ENCODE assay signal across 9 mouse cellular contexts in the genomic region with DNA sequence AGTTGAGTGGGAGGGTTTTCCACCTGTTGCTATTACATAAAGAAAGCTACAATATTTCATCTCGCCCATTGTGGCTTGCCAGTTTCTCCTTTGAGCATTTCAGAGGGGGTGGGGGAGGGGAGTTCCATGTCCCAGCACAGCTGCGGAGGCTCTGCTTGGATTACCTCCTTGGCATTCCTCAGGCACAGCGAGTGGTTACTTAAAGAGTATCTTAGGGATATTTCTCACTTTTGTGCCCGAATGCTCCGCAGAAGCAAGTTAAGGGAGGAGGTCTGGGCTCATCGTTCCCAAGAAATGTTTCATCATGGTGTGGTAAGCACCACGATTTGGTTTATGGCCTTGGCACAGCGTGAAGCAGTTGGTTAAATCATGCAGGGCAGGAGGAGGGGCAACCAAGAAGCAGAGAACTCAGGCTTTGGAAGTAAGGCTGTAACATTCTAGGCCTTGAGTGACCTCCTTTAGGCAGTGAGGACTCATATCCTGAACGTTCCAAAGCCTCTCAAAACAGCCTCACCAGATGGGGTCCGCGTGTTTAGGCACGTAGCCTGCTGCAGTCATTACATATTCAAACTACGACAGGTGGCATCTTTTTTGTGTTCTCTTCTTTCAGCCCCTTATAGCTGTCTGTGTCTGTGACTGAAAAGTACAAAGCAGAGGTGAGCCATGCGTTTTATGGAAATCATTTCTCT. TPM values are rescaled to one million over a fixed set of nuclear protein-coding genes. Genes with fewer than 3 reads are reported as not detected.
DNase-seq lines count a peak whose midpoint lies in the region; ATAC-seq lines count a peak whose summit lies in the region.
"Had no signal": no experiment of that assay in that cellular context is flagged by ENCODE, and none has a peak within 500 bp of the region (broad histone marks: within the 10 kb centered on the region; RNA-seq: fewer than 3 reads in every experiment).

No protein-coding gene starts in this region.

- no peak overlapping the region for H3K4me3 ChIP-seq in forebrain, embryonic 10.5 days
- H3K4me3 ChIP-seq in forebrain, embryonic 16.5 days (replicated peaks; ENCODE audit: low read length): no peak overlapping the region
- H3K4me3 ChIP-seq in kidney, embryonic 14.5 days (ENCODE audit: low read length): no peak overlapping the region
- H3K4me3 ChIP-seq in stomach, embryonic 15.5 days (replicated peaks): no peak overlapping the region

- no peak overlapping the region for H3K4me2 ChIP-seq in forebrain, embryonic 16.5 days (ENCODE audit: low read length)
- no peak overlapping the region; the same call in 1 of the 2 replicates for H3K4me2 ChIP-seq in kidney, embryonic 14.5 days (replicated peaks; ENCODE audit: low read depth, low read length)
- H3K4me2 ChIP-seq in stomach, embryonic 15.5 days: no peak overlapping the region

- DNase-seq in forebrain, embryonic 10.5 days (ENCODE audit: extremely low spot score, low spot score): peak; percentile 20
- DNase-seq in right cerebral cortex, postnatal 25 days: peak; percentile 8
- DNase-seq in right cerebral cortex, postnatal 14 days: no peak
- DNase-seq in heart, adult 8-10 months (ENCODE audit: low spot score): no peak
- no peak for DNase-seq in layer of hippocampus, postnatal 36 days

- ATAC-seq in forebrain, embryonic 16.5 days: no peak
- ATAC-seq in kidney, embryonic 14.5 days (ENCODE audit: low FRiP score, low TSS enrichment): 0 out of 2 replicates have a peak, but pooled peaks have one; percentile 35
- ATAC-seq in stomach, embryonic 15.5 days (ENCODE audit: insufficient read depth, low FRiP score, low read depth): no peak

- no peaks in the 10 kb centered on the region for H3K9me3 ChIP-seq in forebrain, embryonic 10.5 days
- H3K9me3 ChIP-seq in forebrain, embryonic 16.5 days (ENCODE audit: control insufficient read depth, low read length): no peaks in the 10 kb centered on the region
- H3K9me3 ChIP-seq in kidney, embryonic 14.5 days (ENCODE audit: control insufficient read depth, low read length): no peaks in the 10 kb centered on the region
- H3K9me3 ChIP-seq in stomach, embryonic 15.5 days: no peaks in the 10 kb centered on the region

- WGBS in forebrain, embryonic 10.5 days: 28% methylated on average over 14 of the region's 14 CpGs
- WGBS in forebrain, embryonic 16.5 days: 20% methylated on average over 14 of the region's 14 CpGs
- WGBS in kidney, embryonic 14.5 days: 19% methylated on average over 14 of the region's 14 CpGs
- WGBS in stomach, embryonic 15.5 days: 23% methylated on average over 14 of the region's 14 CpGs

- no peak overlapping the region for H3K9ac ChIP-seq in forebrain, embryonic 16.5 days (replicated peaks; ENCODE audit: low read depth, low read length)
- H3K9ac ChIP-seq in kidney, embryonic 14.5 days (ENCODE audit: low read depth, low read length): no peak overlapping the region
- no peak overlapping the region for H3K9ac ChIP-seq in stomach, embryonic 15.5 days
- H3K9ac ChIP-seq: liver, embryonic 14.5 days had no signal

- H3K36me3 ChIP-seq in forebrain, embryonic 10.5 days (replicated peaks): no peaks in the 10 kb centered on the region
- H3K36me3 ChIP-seq in forebrain, embryonic 16.5 days (ENCODE audit: control insufficient read depth, insufficient read depth): no peaks in the 10 kb centered on the region
- H3K36me3 ChIP-seq in kidney, embryonic 14.5 days (ENCODE audit: control insufficient read depth, insufficient read depth, low read length): no peaks in the 10 kb centered on the region
- no peaks in the 10 kb centered on the region for H3K36me3 ChIP-seq in stomach, embryonic 15.5 days

- no peaks in the 10 kb centered on the region for H3K27me3 ChIP-seq in forebrain, embryonic 10.5 days (ENCODE audit: poor library complexity, severe bottlenecking)
- H3K27me3 ChIP-seq in forebrain, embryonic 16.5 days (replicated peaks; ENCODE audit: control insufficient read depth, insufficient read depth, low read length): no peaks in the 10 kb centered on the region
- H3K27me3 ChIP-seq in kidney, embryonic 14.5 days (ENCODE audit: control insufficient read depth, insufficient read depth, low read length): no peaks in the 10 kb centered on the region
- no peaks in the 10 kb centered on the region for H3K27me3 ChIP-seq in stomach, embryonic 15.5 days (replicated peaks)

- 0 out of 2 replicates have a peak overlapping the region, but pooled peaks have one; percentile 44 for H3K27ac ChIP-seq in forebrain, embryonic 10.5 days
- H3K27ac ChIP-seq in forebrain, embryonic 16.5 days (ENCODE audit: low read length): no peak overlapping the region
- no peak overlapping the region for H3K27ac ChIP-seq in kidney, embryonic 14.5 days (ENCODE audit: low read depth, low read length)
- peak overlapping the region; percentile 18; the same call in 1 of the 2 replicates for H3K27ac ChIP-seq in stomach, embryonic 15.5 days
- H3K27ac ChIP-seq: liver, embryonic 14.5 days had no signal

- H3K4me1 ChIP-seq in forebrain, embryonic 10.5 days: peaks cover 11% of the 10 kb centered on the region
- peaks cover 8% of the 10 kb centered on the region; the same call in 1 of the 2 replicates for H3K4me1 ChIP-seq in forebrain, embryonic 16.5 days (replicated peaks; ENCODE audit: control insufficient read depth, insufficient read depth, low read length)
- H3K4me1 ChIP-seq in kidney, embryonic 14.5 days (ENCODE audit: control insufficient read depth, insufficient read depth, low read length): peaks cover 4% of the 10 kb centered on the region; the same call in 1 of the 2 replicates
- no peaks in the 10 kb centered on the region for H3K4me1 ChIP-seq in stomach, embryonic 15.5 days

RNA-seq across cellular contexts. Expression of a gene that starts 43.9 kb away (rescaled TPM):
- polyA plus RNA-seq in forebrain, embryonic 10.5 days (2016; fragmentation: Nextera tagmentation; extraction: Ambion mirVana): 4.1 and 4.9 TPM in 2 replicates
- polyA plus RNA-seq in forebrain, embryonic 16.5 days (2015; fragmentation: Nextera tagmentation; extraction: Ambion mirVana): 5.6 and 5.8 TPM in 2 replicates
- 7.7 and 11.3 TPM in 2 replicates for polyA plus RNA-seq in kidney, embryonic 14.5 days (2014; fragmentation: Nextera tagmentation; extraction: Ambion mirVana)
- polyA plus RNA-seq in stomach, embryonic 15.5 days (2015; fragmentation: Nextera tagmentation; extraction: Ambion mirVana): 11.6 and 12.2 TPM in 2 replicates
- 10 to 100 TPM; 14.3 to 28.1 (median 19.6) TPM for total RNA-seq in heart, adult 8-10 months (2022)
- total RNA-seq in layer of hippocampus, postnatal 36 days (2021): 10 to 100 TPM; 16.9 to 17.1 TPM

Comparison
In these comparisons a context has a peak if more than half of its experiments do, and no peak if none do; other contexts are left out.
1. DNase-seq: peak in forebrain, embryonic 10.5 days (single experiment) and right cerebral cortex, postnatal 25 days (single experiment); none in right cerebral cortex, postnatal 14 days (single experiment), heart, adult 8-10 months (single experiment) and layer of hippocampus, postnatal 36 days (0 of 2).
2. H3K27ac ChIP-seq: peak in forebrain, embryonic 10.5 days (single experiment) and stomach, embryonic 15.5 days (single experiment); none in forebrain, embryonic 16.5 days (single experiment) and kidney, embryonic 14.5 days (single experiment).